Mouse (Mus musculus) E14TG2a.4 (cell line): ENCODE results near the gene Gm49318.

ENCODE experiments used
- H3K27me3 ChIP-seq: 2 replicates; pipeline ENCODE4 v1.6.1; 2014; ENCODE audit warnings: low read length, control low read depth; ENCODE audit not compliant: insufficient read depth
- H3K36me3 ChIP-seq: 2 replicates; pipeline ENCODE4 v1.6.1; 2014; ENCODE audit warnings: low read length, control low read depth; ENCODE audit not compliant: insufficient read depth
- H3K4me1 ChIP-seq: replicated peaks from 2 replicates; pipeline ENCODE4 v1.6.1; 2014; ENCODE audit warnings: low read depth, low read length, control low read depth
- H3K4me3 ChIP-seq: replicated peaks from 2 replicates; pipeline ENCODE4 v1.5.1; 2014; ENCODE audit warnings: mild to moderate bottlenecking, low read length
- H3K9me3 ChIP-seq: 2 replicates; pipeline ENCODE4 v1.6.1; 2014; ENCODE audit warnings: low read length, control low read depth
- CTCF ChIP-seq: conservative IDR thresholded peaks from 2 replicates; pipeline ENCODE4 v1.5.1; 2014; ENCODE audit warnings: low read length
- NANOG ChIP-seq: IDR thresholded peaks from 2 replicates; pipeline ENCODE4 v1.6.1; 2014; ENCODE audit warnings: borderline replicate concordance, low read length, mixed read lengths
- POU5F1 ChIP-seq: IDR thresholded peaks from 2 replicates; pipeline ENCODE4 v1.6.1; 2014; ENCODE audit warnings: low read length, borderline replicate concordance

The Gm49318 gene

DNA sequence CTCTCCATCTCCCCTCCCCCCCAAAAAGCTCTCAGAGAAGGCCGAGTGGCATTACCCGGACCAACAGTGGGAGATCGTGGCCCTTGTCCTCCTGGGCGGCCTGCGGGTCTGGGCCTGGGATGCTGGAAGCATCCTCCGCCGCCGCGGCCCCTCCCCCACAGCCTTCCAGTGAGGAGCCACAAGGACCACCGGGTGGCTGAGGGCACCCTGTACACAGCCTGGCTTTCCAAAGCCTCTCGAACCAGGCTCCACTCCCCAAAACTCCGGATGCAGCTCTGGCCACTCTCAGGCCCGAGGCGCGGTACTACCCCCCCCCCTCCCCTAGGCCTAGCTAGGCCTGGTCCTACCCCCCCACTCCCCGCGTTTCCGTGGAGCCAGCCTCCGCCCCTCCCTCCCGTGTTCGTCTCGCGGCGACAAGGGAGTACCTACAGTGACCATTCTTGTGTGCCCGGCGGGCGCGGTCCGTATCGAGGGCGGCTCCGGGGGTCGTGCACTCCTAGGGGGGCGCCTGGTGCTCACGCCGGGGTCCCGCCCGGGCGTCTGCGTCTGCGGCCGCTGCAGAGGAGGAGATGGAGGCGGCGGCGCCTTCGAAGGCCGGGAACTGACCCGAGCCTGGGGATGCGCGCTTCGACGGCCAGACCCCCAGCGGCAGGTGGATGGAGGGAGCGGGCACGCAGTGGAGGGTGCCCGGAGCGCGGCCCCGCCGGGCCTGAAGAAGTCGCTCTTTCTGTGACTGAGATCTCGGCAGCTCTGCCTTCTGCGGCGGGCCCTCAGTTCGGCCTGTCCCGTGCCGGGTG lies 19.7 kb downstream of the Gm49318 start:
- H3K4me3 ChIP-seq: peak overlapping the region; percentile 87
- 0 out of 2 replicates have a peak, but pooled peaks cover 3% of the 10 kb centered on the region for H3K36me3 ChIP-seq
- peaks cover 70% of the 10 kb centered on the region for H3K4me1 ChIP-seq
- TF ChIP-seq POU5F1 (no peak), CTCF (no peak), NANOG (no peak)
- no peaks in the 10 kb centered on the region for H3K9me3 ChIP-seq
- H3K27me3 ChIP-seq: peaks cover 35% of the 10 kb centered on the region

DNA sequence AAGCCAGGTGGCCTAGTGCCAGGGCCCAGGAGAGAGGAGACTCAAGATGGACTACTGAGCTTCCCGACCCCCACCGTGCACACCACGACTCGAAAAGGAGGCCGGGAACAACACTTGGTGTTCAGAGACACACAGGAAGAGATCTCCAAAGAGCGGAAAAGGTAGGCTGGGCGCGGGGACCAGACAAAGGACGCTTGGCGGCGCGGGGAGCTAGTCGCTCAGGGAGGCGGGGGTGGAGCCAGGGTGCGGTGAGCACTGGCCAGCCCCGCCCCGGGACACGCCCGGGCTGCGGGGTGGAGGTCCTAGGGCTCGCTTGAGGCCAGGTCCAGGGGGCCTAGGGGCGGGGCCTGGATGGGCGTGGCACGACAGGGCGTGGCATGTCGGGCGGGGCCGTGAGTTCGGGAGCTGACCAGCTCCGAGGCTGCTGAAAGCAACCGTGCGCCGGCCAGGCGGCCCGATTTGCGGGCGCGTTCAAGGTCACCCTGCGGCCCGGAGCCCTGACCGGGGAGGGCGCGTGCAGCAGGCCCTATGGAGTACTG lies 20.6 kb downstream of the Gm49318 start:
- Histone ChIP-seq H3K27me3 (peaks cover 26% of the 10 kb centered on the region), H3K36me3 (no peaks in the 10 kb centered on the region), H3K4me3 (peak overlapping the region; percentile 87), H3K4me1 (peaks cover 62% of the 10 kb centered on the region), H3K9me3 (no peaks in the 10 kb centered on the region)
- TF ChIP-seq POU5F1: no peak

DNA sequence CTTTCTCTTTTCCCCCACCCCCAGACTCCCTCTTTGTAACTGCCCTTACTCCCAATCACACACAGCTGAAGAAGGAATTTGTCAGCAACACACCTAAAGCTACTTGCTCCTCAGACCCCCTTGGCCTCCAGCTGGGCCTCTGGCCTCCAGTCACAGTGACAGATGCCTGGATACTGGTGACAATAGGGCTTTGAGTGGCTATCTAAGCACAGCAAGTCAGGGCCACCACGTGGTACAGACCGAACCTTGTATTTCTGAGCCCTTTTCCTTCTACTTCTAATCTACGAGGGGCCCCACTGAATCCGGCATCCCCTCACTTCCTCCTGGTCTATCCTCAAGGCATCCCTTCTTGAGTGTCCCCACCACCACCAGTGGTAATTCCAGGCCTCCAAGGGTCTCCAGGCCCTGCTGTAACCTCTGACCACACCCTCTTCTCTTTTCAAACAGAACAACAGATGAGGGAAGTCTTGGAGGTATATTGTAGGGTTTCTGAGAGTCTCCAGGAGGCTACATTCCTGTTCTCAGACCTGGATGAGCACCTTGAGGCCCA lies 21.3 kb downstream of the Gm49318 start:
- Histone ChIP-seq H3K4me3 (peak overlapping the region; percentile 87), H3K27me3 (peaks cover 20% of the 10 kb centered on the region), H3K4me1 (peaks cover 62% of the 10 kb centered on the region), H3K36me3 (no peaks in the 10 kb centered on the region), H3K9me3 (no peaks in the 10 kb centered on the region)
- TF ChIP-seq CTCF (no peak), POU5F1 (no peak), NANOG (no peak)

DNA sequence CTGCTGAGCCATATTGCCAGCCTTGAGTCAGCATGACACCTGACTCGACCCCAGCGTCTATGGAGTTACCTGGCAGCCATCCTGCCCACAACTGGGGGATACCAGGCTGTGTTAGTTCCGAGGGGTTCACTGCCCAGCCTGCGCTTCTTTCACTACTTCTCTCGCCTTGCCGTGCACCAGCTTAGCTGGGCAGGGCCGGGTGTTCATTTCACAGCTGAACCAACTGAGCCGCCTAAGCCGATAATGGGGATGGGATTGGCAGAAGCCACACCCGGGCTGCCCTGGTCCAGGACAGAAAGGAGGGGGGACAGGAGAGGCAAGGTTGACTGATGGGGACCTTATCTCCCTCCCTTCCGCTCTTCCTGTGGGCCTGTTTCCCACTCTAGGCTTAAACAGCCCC lies 21.7 kb downstream of the Gm49318 start:
- H3K36me3 ChIP-seq: no peaks in the 10 kb centered on the region
- H3K9me3 ChIP-seq: no peaks in the 10 kb centered on the region
- peak overlapping the region; percentile 87 for H3K4me3 ChIP-seq
- H3K27me3 ChIP-seq: peaks cover 20% of the 10 kb centered on the region
- peaks cover 62% of the 10 kb centered on the region for H3K4me1 ChIP-seq
- TF ChIP-seq CTCF: no peak
- no peak for TF ChIP-seq NANOG
- TF ChIP-seq POU5F1: no peak

DNA sequence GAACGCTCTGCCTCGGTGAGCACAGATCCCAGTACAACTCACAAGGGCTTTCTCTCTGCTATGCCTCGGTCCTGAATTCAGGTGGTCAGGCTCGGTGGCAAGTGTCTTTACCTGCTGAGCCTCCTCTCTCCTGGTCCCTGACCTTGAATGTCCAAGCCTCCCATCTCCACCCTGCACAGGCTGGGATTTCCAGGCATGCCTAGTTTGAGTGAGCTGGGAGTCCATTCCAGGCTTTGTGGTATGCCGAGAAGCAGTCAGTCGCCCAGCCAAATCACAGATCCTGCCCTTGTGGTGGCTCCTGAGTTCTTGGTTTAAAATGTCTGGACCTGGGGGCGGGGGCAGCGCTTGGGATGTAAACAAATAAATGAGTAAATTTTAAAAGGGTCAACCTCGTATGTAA lies 23.7 kb downstream of the Gm49318 start:
- peaks cover 12% of the 10 kb centered on the region for H3K27me3 ChIP-seq
- no peaks in the 10 kb centered on the region for H3K9me3 ChIP-seq
- H3K4me1 ChIP-seq: peaks cover 73% of the 10 kb centered on the region
- no peak overlapping the region for H3K4me3 ChIP-seq
- no peaks in the 10 kb centered on the region for H3K36me3 ChIP-seq
- TF ChIP-seq POU5F1: no peak
- no peak for TF ChIP-seq NANOG
- TF ChIP-seq CTCF: no peak

DNA sequence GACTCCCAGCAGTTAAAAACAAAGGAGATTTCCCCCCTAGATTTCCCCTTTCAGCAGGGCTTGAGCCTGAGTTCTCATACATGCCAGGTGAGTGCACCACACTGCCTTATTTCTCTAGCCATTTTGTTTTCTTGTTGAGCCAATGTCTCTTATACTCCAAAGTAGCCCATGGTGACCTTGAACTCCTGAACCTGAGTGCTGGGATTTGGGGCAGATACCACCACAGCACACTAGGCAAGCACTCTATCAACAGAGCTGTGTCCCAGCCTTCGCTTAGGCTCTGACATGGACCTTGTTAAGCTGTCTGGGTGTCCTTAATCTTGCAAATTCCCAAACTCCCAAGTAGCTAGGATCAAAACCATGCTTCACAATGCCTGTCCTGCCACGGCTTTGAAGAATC lies 29.2 kb downstream of the Gm49318 start:
- no peak overlapping the region for H3K4me3 ChIP-seq
- H3K27me3 ChIP-seq: no peaks in the 10 kb centered on the region
- no peaks in the 10 kb centered on the region for H3K36me3 ChIP-seq
- TF ChIP-seq NANOG: no peak
- no peak for TF ChIP-seq CTCF
- no peak for TF ChIP-seq POU5F1
- no peaks in the 10 kb centered on the region for H3K9me3 ChIP-seq
- peaks cover 61% of the 10 kb centered on the region for H3K4me1 ChIP-seq

DNA sequence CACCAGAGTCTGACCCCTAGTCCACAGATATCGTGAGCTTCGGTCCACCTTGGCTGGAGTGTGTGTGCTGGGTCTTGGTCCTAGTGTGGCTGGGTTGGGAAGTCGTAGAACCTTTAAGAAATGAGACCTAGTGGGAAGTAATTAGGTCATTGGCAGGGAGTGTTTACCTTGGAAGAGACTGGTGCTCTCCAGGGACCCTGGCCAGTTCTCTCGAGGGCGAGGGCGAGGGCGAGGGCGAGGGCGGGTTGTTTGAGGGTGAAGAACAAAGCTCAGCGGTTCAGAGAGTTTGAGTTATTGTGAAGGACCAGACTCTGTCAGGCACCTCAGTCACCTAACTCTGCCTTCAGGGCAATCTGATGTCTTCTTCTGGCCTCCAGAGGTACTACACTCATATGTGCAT lies 33.2 kb downstream of the Gm49318 start:
- Histone ChIP-seq H3K4me1 (peaks cover 67% of the 10 kb centered on the region), H3K36me3 (peaks cover 13% of the 10 kb centered on the region), H3K9me3 (no peaks in the 10 kb centered on the region), H3K4me3 (no peak overlapping the region), H3K27me3 (no peaks in the 10 kb centered on the region)
- TF ChIP-seq CTCF (no peak), POU5F1 (no peak), NANOG (no peak)

DNA sequence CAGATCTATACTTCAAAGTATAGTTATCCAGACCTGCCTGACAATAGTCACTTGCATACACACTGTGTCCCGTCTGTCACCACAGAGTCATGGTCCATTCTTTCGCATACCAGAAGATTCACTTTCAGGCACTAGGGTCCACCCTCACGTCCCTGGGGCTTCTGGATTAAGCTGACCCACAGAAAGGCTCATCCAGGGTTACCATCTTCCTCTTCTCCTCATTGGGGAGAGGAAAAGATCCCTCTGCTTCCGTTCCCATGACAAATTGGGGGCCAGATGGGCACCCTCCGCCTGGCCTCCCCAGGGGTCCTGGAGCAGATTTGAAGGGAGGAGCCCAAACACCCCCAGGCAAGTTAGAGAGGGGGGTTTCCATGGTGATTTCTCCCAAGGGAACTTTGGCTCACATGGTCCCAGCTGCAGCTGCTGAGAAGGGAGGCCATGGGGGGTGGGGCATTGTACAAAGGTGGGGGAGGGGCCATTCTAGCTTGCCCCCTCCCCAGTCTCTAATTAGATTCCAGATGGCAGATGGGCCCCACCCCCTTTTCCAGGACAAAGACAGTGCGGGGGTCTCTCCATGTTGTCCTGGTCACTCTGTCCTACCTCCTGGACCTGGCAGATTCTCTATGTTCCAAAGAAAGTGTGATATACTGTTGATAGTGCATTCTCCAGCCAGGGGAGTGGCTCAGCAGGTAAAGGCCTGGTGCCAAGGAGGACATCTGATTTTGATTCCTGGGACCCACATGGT lies 35.6 kb downstream of the Gm49318 start:
- no peak overlapping the region; the same call in 1 of the 2 replicates for H3K4me3 ChIP-seq
- no peaks in the 10 kb centered on the region for H3K9me3 ChIP-seq
- no peak for TF ChIP-seq NANOG
- no peak for TF ChIP-seq CTCF
- no peak for TF ChIP-seq POU5F1
- H3K4me1 ChIP-seq: peaks cover 54% of the 10 kb centered on the region
- H3K27me3 ChIP-seq: no peaks in the 10 kb centered on the region
- H3K36me3 ChIP-seq: peaks cover 25% of the 10 kb centered on the region
